Mouse (Mus musculus) forebrain, embryonic 11.5 days (tissue): ENCODE measurements at regions not wholly inside any gene's neighbourhood (a gene's known extent, or its start where the extent isn't known, plus 50 kb on each side); places are given as distances from the start of the nearest gene placed in this dataset.

ENCODE experiments used
- ATAC-seq: fragments of 200-750 bp; cut with Nextera tagmentation; replicated peaks from 2 replicates; pipeline ENCODE4 v1.8.0; 2017; ENCODE audit warnings: moderate TSS enrichment; ENCODE audit not compliant: low FRiP score
- DNase-seq: peaks from one replicate; pipeline ENCODE4 v3.0.0-alpha.2; 2017; ENCODE audit warnings: low spot score
- H3K27ac ChIP-seq: fragments of 300-500 bp; sonication (generic); 2 replicates; pipeline ENCODE4 v1.5.1; 2014; ENCODE audit warnings: low read depth, low read length
- H3K27me3 ChIP-seq: fragments of 300-500 bp; sonication (generic); 2 replicates; pipeline ENCODE4 v1.6.1; 2014; ENCODE audit warnings: mild to moderate bottlenecking, low read length, mixed read lengths; ENCODE audit not compliant: control insufficient read depth, insufficient read depth
- H3K36me3 ChIP-seq: fragments of 300-500 bp; sonication (generic); 2 replicates; pipeline ENCODE4 v1.6.1; 2014; ENCODE audit warnings: mild to moderate bottlenecking, low read length, moderate library complexity, mixed read lengths; ENCODE audit not compliant: control insufficient read depth, insufficient read depth
- H3K4me1 ChIP-seq: fragments of 300-500 bp; sonication (generic); replicated peaks from 2 replicates; pipeline ENCODE4 v1.6.1; 2014; ENCODE audit warnings: low read length, mixed read lengths; ENCODE audit not compliant: control insufficient read depth, insufficient read depth
- H3K4me2 ChIP-seq: fragments of 300-500 bp; sonication (generic); 2 replicates; pipeline ENCODE4 v1.6.1; 2014; ENCODE audit warnings: low read depth, mild to moderate bottlenecking, low read length, moderate library complexity, mixed read lengths; ENCODE audit not compliant: severe bottlenecking
- H3K4me3 ChIP-seq: fragments of 300-500 bp; sonication (generic); 2 replicates; pipeline ENCODE4 v1.5.1; 2014; ENCODE audit warnings: low read depth, low read length
- H3K9ac ChIP-seq: fragments of 300-500 bp; sonication (generic); 2 replicates; pipeline ENCODE4 v1.6.1; 2014; ENCODE audit warnings: low read length
- H3K9me3 ChIP-seq: fragments of 300-500 bp; sonication (generic); 2 replicates; pipeline ENCODE4 v1.6.1; 2016; ENCODE audit warnings: low read length, mixed read lengths; ENCODE audit not compliant: control insufficient read depth
- WGBS: fragments of 180-500 bp; shearing (Covaris S2); extraction: QIAGEN DNeasy Blood & Tissue Kit; methylation state at CpG from one replicate; pipeline ENCODE4 v1.1.7; 2014; 5-methylcytosine and 5-hydroxymethylcytosine counted together

DNA sequence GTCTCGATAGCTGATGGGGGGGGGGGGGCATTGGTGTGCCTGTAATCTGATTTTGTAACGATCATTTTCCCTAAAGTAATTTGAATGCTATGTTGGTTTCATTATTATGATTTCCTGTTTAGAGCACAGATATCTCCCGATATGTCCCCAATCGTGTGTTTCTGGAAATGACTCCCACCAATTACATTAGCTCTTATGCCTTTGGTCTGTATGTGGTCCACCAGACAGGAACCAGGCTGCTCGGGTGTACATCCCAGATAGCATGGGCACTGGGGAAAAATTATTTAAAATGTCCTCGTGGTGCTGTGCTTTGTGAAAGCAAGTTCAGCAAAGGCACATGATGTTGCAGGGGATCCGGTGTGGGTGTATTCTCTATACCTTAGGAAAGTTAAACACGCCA lies 82.0 kb upstream of the Itga6 start:
- H3K4me1 ChIP-seq, result no peaks in the 10 kb centered on the region
- 88% methylated on average over 8 of the region's 8 CpGs for WGBS

DNA sequence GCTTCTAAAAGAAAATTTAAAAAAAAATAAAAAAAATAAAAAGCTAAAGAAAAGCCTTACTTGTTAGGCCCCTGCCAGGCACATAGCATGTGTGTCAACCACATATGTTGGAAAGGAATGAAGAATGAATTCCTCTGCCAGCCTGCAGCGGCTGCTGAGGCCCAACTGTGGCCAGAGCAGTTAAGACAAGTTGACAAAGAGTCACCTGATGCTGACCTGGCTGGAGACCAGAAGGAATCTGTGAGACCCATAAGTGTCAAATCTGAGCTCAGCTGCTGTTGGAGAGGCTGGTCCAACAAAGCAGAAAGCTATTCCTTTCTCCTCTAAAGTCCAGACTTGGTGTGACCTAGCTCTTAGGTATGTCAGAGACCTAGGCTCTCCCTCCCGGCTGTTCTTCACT lies 78.5 kb upstream of the Itga6 start:
- no peak overlapping the region for H3K4me2 ChIP-seq
- H3K9ac ChIP-seq, result no peak overlapping the region
- no peaks in the 10 kb centered on the region for H3K9me3 ChIP-seq

More for the DNA sequence above, 82.0 kb upstream of the Itga6 start:
- Histone ChIP-seq H3K4me3 (no peak overlapping the region), H3K27ac (no peak overlapping the region), H3K9ac (no peak overlapping the region), H3K9me3 (no peaks in the 10 kb centered on the region), H3K36me3 (no peaks in the 10 kb centered on the region), H3K27me3 (no peaks in the 10 kb centered on the region), H3K4me2 (no peak overlapping the region)
- DNase-seq (no peak), ATAC-seq (no peak)

DNA sequence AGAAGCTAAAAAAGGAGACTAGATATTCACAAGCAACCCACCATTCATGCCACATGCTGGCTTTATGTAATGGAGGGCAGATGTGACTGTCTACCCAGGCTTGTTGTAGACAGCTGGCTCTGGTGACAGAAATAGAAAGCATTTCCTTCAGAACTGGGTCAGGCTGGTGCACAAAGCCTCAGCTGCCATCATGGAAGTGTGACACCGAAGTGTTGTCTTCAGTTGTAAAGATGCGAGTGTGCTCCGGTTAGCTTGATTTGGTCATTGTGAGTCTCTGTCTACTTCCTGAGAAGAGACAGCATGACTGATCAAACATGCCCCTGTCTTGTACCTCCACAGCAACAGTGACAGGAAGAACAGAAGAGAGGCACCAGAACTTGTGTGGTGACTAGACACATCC lies 77.7 kb upstream of the Itga6 start:
- Histone ChIP-seq H3K9ac (no peak overlapping the region), H3K36me3 (no peaks in the 10 kb centered on the region), H3K27me3 (no peaks in the 10 kb centered on the region), H3K4me3 (no peak overlapping the region), H3K9me3 (no peaks in the 10 kb centered on the region), H3K27ac (no peak overlapping the region), H3K4me1 (no peaks in the 10 kb centered on the region), H3K4me2 (no peak overlapping the region)
- no peak for ATAC-seq
- DNase-seq, result no peak
- 94% methylated on average over 3 of the region's 3 CpGs for WGBS

More for the DNA sequence above, 78.5 kb upstream of the Itga6 start:
- Histone ChIP-seq H3K27ac (no peak overlapping the region), H3K4me1 (no peaks in the 10 kb centered on the region), H3K4me3 (no peak overlapping the region), H3K27me3 (no peaks in the 10 kb centered on the region), H3K36me3 (no peaks in the 10 kb centered on the region)
- DNase-seq, result no peak
- 84% methylated on average over 2 of the region's 2 CpGs for WGBS
- no peak for ATAC-seq

DNA sequence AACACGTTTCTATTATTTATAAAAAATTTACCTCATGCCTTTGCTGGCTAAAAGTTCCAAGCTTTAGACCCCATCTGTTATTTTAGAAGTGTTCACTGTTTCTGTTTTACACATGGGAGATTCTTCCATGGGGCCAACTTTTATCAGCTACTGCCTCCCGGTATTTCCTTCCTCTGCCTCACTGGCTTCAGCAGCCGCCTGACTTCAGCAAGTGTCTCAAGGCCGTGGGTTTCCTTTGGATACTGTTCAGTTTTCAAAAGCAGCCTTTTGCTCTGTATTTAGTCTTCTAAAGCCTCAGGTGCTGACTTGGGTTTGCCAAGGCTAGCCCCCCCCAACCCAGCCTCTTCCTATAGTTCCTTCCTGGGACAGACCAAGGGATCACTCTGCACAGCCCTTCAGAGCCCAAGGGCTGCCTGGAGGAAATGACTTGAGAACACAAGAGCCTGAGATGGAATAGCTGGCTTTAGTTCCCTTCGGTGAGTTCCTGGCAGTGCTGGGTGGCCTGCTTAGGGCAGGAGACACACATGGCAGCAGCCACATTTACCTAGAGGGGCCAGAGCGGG lies 75.1 kb upstream of the Itga6 start:
- Histone ChIP-seq H3K36me3 (no peaks in the 10 kb centered on the region), H3K4me2 (no peak overlapping the region), H3K27ac (no peak overlapping the region), H3K4me3 (no peak overlapping the region), H3K9me3 (no peaks in the 10 kb centered on the region), H3K9ac (no peak overlapping the region), H3K4me1 (no peaks in the 10 kb centered on the region), H3K27me3 (no peaks in the 10 kb centered on the region)
- DNase-seq (no peak), ATAC-seq (no peak)
- 90% methylated on average over 6 of the region's 6 CpGs for WGBS

DNA sequence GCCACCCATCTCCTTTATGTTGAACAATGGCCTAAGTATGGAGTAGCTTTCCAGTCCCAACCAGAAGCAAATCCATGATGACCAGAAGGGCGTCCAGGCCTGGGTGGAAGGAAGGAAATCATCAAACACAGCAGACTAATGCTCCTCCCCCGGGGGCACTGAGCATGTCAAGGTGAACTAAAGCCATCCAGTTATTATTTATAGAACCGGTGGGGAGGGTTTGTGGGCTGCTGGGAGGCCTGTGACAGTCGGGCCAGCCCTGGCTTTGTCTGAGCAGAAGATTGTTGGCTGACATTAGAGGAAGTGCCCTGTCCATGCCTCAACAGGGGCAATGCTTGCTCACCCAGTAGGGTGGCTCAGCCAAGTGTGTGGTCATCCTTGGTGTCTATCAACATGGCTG lies 74.5 kb upstream of the Itga6 start:
- Histone ChIP-seq H3K9me3 (no peaks in the 10 kb centered on the region), H3K4me2 (no peak overlapping the region), H3K36me3 (no peaks in the 10 kb centered on the region), H3K27ac (no peak overlapping the region), H3K4me1 (no peaks in the 10 kb centered on the region), H3K4me3 (no peak overlapping the region), H3K27me3 (no peaks in the 10 kb centered on the region), H3K9ac (no peak overlapping the region)
- WGBS, result 87% methylated on average over 4 of the region's 4 CpGs
- DNase-seq, result no peak
- ATAC-seq, result no peak

DNA sequence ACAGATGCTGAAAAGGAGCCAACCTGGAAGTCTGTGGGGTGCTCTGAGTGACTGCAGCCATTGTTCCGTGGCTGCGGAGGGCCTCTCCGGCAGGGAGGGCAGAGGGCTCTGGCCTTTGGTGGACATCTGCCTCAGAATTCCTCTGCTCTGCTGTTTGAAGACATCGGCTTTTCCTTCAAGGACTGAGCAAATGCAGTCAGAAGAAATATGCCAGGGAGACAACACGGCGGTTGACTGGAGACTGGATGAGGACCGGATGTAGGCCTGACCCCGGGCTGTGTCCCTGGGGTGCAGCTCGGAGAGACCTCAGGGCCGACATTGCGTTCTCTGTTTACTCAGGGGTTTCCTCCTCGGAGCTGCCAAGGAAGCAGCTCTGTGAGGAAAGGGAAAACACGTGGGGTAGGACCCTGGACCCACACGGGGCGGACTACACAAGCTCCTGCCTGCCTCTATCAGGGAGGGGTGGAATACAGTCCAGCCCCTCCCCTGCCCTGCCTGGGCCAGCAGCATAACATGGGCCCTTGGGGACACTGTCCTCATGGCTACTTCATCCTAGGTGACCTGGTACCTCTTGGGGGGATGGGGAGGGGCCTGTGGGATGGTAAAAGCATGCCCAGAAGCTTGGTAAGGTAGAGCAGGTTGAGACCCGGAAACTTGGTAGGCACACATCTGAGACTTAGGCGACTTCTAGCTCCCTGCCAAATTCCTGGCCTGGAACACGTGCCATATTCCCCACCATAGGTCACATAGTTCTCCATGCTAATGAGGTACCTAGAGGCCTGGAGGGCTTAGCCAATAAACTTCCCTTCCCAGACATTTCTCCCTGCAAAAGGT lies 72.1 kb upstream of the Itga6 start:
- no peaks in the 10 kb centered on the region for H3K9me3 ChIP-seq
- H3K27me3 ChIP-seq, result no peaks in the 10 kb centered on the region
- no peak overlapping the region for H3K4me3 ChIP-seq
- H3K27ac ChIP-seq, result no peak overlapping the region
- DNase-seq, result peak; percentile 57
- ATAC-seq, result no peak
- 71% methylated on average over 18 of the region's 18 CpGs for WGBS
- no peak overlapping the region for H3K9ac ChIP-seq
- no peak overlapping the region for H3K4me2 ChIP-seq
- no peaks in the 10 kb centered on the region for H3K4me1 ChIP-seq
- no peaks in the 10 kb centered on the region for H3K36me3 ChIP-seq

DNA sequence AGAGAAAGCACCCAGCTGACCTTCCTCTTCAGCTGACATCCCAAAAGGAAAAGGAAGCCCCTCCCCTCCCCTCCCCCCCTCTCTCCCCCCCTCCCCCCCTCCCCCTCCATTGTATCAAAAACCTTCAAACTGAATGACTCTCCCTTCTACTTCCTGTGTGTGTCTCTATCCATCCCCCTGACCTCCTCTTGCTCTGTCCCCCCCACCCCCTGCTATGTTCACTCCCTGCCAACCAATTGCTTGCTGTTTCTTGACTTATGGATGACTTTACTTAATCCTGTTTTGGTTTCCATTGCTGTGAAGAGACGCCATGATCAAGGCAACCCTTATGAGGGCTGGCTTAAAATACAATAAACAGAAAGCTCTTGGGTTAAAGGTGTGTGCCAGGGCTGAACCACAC lies 64.7 kb upstream of the Itga6 start:
- 52% methylated on average over 1 of the region's 1 CpGs for WGBS
- Histone ChIP-seq H3K36me3 (no peaks in the 10 kb centered on the region), H3K27ac (no peak overlapping the region), H3K9ac (no peak overlapping the region), H3K4me1 (no peaks in the 10 kb centered on the region), H3K4me3 (no peak overlapping the region), H3K4me2 (no peak overlapping the region), H3K9me3 (no peaks in the 10 kb centered on the region; the same call in 1 of the 2 replicates), H3K27me3 (no peaks in the 10 kb centered on the region)
- DNase-seq, result no peak
- ATAC-seq, result no peak

DNA sequence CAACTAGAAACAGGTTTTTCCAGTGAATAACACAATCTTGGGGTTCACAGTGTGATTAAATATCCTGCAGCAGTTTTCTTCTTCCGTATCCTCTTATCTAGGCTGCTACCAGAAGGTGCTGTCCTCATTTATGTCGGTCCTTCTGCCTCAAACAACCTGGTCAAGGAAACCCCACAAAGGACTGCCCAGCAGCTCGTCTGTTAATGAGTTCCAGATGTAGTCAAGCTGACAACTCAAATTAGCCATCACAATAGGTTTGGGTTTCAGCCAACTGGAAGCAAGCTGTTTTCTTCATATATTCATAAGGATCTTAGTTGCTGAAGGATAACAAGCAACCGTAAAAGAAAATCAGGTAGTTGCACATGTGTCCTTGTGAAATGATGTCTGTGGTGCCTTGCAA lies 64.3 kb upstream of the Itga6 start:
- ATAC-seq, result no peak
- Histone ChIP-seq H3K27ac (no peak overlapping the region), H3K4me2 (no peak overlapping the region), H3K4me1 (no peaks in the 10 kb centered on the region), H3K27me3 (no peaks in the 10 kb centered on the region), H3K9ac (no peak overlapping the region), H3K9me3 (no peaks in the 10 kb centered on the region; the same call in 1 of the 2 replicates), H3K4me3 (no peak overlapping the region), H3K36me3 (no peaks in the 10 kb centered on the region)
- WGBS, result 51% methylated on average over 4 of the region's 4 CpGs
- no peak for DNase-seq

DNA sequence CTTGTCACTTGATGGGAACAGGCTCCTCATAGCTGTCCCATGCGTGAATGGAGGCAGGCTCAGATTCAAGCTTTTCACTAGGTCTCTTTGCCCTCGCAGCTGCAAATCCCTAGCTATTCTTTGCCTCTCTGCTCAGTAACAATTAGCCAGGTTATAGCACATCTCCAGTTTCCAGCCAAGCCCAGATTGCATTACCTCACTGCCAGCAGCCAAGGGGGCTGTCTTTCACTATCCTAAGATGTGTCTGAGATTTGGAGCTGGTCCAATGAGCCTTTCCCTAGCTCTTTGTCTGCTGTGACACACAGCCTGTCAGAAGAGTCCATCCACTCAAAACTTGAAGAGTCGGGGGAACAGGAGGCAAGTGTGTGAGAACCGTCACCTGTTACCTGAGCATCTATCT lies 62.0 kb upstream of the Itga6 start:
- no peak overlapping the region for H3K4me3 ChIP-seq

More for the DNA sequence above, 62.0 kb upstream of the Itga6 start:
- no peaks in the 10 kb centered on the region for H3K4me1 ChIP-seq
- WGBS, result 79% methylated on average over 4 of the region's 4 CpGs
- no peak overlapping the region for H3K9ac ChIP-seq
- H3K9me3 ChIP-seq, result no peaks in the 10 kb centered on the region; the same call in 1 of the 2 replicates
- no peak overlapping the region for H3K27ac ChIP-seq
- H3K27me3 ChIP-seq, result no peaks in the 10 kb centered on the region
- ATAC-seq (no peak), DNase-seq (no peak)
- no peak overlapping the region for H3K4me2 ChIP-seq
- H3K36me3 ChIP-seq, result no peaks in the 10 kb centered on the region
